Mouse (Mus musculus): ENCODE data around the gene Olfr1367. TPM values are rescaled to one million over a fixed set of nuclear protein-coding genes. Genes with fewer than 3 reads are reported as not detected.

Olfr1367 gene
- polyA plus RNA-seq (2015; fragmentation: Nextera tagmentation; extraction: Ambion mirVana): not detected in 2 replicates

DNA sequence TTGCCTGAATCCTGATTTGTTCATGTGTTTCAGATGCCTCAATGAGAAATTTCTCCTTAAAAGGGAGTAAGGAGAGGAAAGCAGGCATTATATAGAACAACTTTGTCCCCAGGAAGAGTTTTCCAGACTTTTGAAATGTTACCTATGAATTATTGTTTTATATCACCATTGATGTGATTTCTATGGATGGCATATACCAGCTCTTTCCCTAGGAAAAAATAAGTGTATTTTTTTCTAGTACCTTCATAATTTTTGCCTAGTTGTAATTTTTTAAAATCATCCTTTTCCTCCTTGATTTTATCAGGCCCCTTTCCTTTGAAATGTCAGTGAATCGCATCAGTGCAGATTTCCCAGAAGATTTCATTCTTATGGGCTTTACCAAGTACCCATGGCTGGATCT lies at the start of gene Olfr1367:
Gene Olfr1367, plus strand, starts transcription at position 301 of the 400 bp plus-strand sequence.
- no peak within 1 kb of the TSS for H3K4me2 ChIP-seq (replicated peaks)
- no peaks in the 10 kb centered on the region for H3K9me3 ChIP-seq
- H3K4me1 ChIP-seq: no peaks in the 10 kb centered on the region
- H3K27ac ChIP-seq (replicated peaks): no peak within 1 kb of the TSS
- no peaks in the 10 kb centered on the region for H3K36me3 ChIP-seq
- no peaks in the 10 kb centered on the region for H3K27me3 ChIP-seq
- H3K9ac ChIP-seq (replicated peaks): no peak within 1 kb of the TSS
- ATAC-seq (replicated peaks): no peak
- 91% methylated on average over 1 of the region's 1 CpGs for WGBS
- no peak within 1 kb of the TSS for H3K4me3 ChIP-seq

DNA sequence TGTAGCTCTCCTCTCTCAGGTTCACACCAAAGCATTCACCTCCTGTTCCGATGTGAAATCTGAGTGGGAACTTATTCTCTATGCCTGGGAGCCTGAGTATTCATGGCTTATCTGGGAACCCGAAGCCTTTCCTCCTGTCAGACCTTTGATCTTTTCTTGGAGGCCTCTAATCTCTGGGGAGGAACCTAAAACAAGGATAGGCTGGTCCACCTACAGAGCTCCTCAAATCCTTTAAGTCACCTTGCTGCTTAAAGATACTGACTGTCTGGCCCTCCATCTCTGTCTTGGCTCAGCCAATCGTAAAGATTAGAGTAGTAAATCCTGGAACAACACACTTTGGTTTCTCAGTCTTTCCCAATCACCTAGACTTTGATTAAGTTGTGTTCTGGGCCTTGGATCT lies 48.2 kb upstream of the Olfr1367 start:
- Histone ChIP-seq H3K36me3 (no peaks in the 10 kb centered on the region), H3K9ac (replicated peaks) (no peak overlapping the region), H3K4me3 (no peak overlapping the region), H3K27ac (replicated peaks) (no peak overlapping the region), H3K27me3 (no peaks in the 10 kb centered on the region), H3K9me3 (no peaks in the 10 kb centered on the region), H3K4me2 (replicated peaks) (no peak overlapping the region), H3K4me1 (no peaks in the 10 kb centered on the region)
- 34% methylated on average over 3 of the region's 3 CpGs for WGBS
- ATAC-seq (replicated peaks): no peak

DNA sequence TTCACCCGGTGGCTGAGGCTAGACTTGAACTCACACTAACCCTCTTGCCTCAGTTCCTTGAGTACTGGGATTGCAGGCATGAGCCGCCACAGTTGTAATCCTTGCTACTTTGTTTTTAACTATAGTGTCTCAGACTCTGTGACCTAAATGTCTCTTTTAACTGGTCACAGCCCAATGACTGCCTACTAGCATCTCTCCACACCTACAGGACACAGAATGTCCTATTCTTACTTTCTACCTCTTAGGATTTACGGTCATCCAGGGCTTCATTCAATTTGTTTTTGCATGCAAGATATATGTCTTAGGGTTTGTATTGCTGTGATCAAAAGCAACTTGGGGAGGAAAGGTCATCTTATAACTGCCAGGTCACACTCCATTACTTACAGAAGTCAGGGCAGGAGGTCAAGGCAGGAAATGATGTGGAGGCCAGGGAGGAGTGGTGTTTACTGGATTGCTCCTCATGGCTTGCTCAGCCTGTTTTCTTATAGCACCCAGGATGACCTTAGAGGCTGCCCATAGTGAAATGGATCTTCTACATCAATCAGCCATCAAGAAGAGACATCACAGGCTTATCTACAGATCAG lies 42.1 kb upstream of the Olfr1367 start:
- Histone ChIP-seq H3K4me1 (no peaks in the 10 kb centered on the region), H3K27ac (replicated peaks) (no peak overlapping the region), H3K9me3 (no peaks in the 10 kb centered on the region), H3K4me2 (replicated peaks) (no peak overlapping the region), H3K27me3 (no peaks in the 10 kb centered on the region), H3K36me3 (no peaks in the 10 kb centered on the region), H3K4me3 (no peak overlapping the region), H3K9ac (replicated peaks) (no peak overlapping the region)
- no peak for ATAC-seq (replicated peaks)
- WGBS: 85% methylated on average over 3 of the region's 3 CpGs

GRCm38 (mm10) chr13:21309788-21310187 lies 36.9 kb upstream of the Olfr1367 start:
- Histone ChIP-seq H3K9me3 (no peaks in the 10 kb centered on the region), H3K27me3 (no peaks in the 10 kb centered on the region), H3K36me3 (no peaks in the 10 kb centered on the region), H3K4me3 (no peak overlapping the region), H3K4me2 (replicated peaks) (no peak overlapping the region), H3K9ac (replicated peaks) (no peak overlapping the region), H3K4me1 (no peaks in the 10 kb centered on the region), H3K27ac (replicated peaks) (no peak overlapping the region)
- no peak for ATAC-seq (replicated peaks)
- WGBS: 64% methylated on average over 2 of the region's 2 CpGs

GRCm38 (mm10) chr13:21311926-21312325 lies 34.8 kb upstream of the Olfr1367 start, which contains the start of gene Gpx6:
Gene Gpx6, plus strand, starts transcription at chr13:21312125.
- no peak within 1 kb of the TSS for H3K4me2 ChIP-seq (replicated peaks)
- ATAC-seq (replicated peaks): no peak
- no peaks in the 10 kb centered on the region for H3K9me3 ChIP-seq
- H3K27ac ChIP-seq (replicated peaks): no peak within 1 kb of the TSS
- no peaks in the 10 kb centered on the region for H3K27me3 ChIP-seq
- no peaks in the 10 kb centered on the region for H3K4me1 ChIP-seq
- WGBS: 14% methylated on average over 3 of the region's 3 CpGs
- no peaks in the 10 kb centered on the region for H3K36me3 ChIP-seq
- no peak within 1 kb of the TSS for H3K4me3 ChIP-seq
- H3K9ac ChIP-seq (replicated peaks): no peak within 1 kb of the TSS

DNA sequence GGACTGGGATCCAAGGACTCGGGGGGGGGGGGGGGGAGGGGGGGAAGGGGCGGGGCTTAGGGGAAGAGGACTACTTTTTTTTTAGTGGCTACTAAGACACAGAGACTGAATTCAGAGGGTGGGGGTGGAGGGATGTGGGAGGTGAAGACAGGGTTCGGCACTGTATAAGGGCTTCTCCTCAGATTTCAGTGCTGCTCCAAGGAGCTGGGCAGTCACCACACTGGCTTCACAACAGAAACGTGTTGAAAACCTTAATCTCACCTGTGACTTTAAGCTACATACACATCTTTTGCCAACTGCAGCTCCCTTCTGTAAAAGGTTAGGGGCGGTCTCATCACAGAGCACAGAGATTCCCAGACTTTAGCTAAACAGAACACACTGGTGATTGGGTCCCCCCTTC lies 33.9 kb upstream of the Olfr1367 start:
- ATAC-seq (replicated peaks): no peak
- Histone ChIP-seq H3K4me3 (no peak overlapping the region), H3K9me3 (no peaks in the 10 kb centered on the region), H3K4me1 (no peaks in the 10 kb centered on the region), H3K9ac (replicated peaks) (no peak overlapping the region), H3K36me3 (no peaks in the 10 kb centered on the region), H3K27ac (replicated peaks) (no peak overlapping the region), H3K27me3 (no peaks in the 10 kb centered on the region), H3K4me2 (replicated peaks) (no peak overlapping the region)
- WGBS: 43% methylated on average over 4 of the region's 5 CpGs

DNA sequence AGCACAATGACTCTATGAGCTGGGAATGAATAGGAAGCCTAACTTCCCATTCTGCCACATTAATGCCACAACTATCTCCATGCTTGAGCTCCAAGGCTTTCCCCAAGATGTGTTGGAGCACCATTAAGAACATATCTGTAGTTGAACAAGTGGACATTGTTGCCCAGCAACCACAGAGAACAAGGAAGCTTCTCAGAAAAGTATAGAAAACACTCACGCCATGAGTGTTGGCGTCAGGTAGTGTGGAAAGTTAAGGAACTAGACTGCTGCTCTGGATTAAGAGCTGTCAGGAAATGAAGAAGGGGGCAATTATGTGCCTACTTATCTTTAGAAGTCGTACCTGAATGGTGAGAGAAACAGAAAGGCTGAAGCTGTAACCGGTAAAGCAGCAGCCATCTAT lies 32.8 kb upstream of the Olfr1367 start:
- no peak for ATAC-seq (replicated peaks)
- Histone ChIP-seq H3K27me3 (no peaks in the 10 kb centered on the region), H3K9me3 (no peaks in the 10 kb centered on the region), H3K4me3 (no peak overlapping the region), H3K9ac (replicated peaks) (no peak overlapping the region), H3K4me1 (no peaks in the 10 kb centered on the region), H3K36me3 (no peaks in the 10 kb centered on the region), H3K4me2 (replicated peaks) (no peak overlapping the region), H3K27ac (replicated peaks) (no peak overlapping the region)
- 85% methylated on average over 4 of the region's 4 CpGs for WGBS

DNA sequence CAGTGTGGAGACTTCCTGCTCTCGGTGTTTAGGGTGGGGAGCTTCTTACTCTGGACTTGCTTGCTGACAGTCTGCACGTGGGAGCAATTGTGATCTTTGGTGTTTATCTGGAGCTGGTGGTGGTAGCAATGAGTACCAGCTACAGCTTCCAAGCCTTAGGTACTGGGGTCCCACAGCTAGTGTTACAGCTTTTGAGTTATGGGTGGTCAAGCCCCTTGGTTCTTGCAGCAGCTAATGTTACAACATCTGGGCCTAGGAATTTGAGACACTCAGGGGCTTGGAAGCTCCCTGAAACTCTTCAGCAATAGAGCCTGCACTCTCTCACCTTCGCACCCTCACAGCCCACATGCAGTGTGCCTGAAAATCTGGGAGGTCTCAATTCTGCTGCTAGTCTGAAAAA lies 26.4 kb upstream of the Olfr1367 start:
- no peaks in the 10 kb centered on the region for H3K4me1 ChIP-seq
- H3K27ac ChIP-seq (replicated peaks): no peak overlapping the region
- 80% methylated on average over 3 of the region's 3 CpGs for WGBS
- H3K4me2 ChIP-seq (replicated peaks): no peak overlapping the region
- ATAC-seq (replicated peaks): no peak
- no peaks in the 10 kb centered on the region; the same call in 1 of the 2 replicates for H3K27me3 ChIP-seq
- no peak overlapping the region for H3K4me3 ChIP-seq
- H3K9me3 ChIP-seq: no peaks in the 10 kb centered on the region
- no peak overlapping the region for H3K9ac ChIP-seq (replicated peaks)
- H3K36me3 ChIP-seq: no peaks in the 10 kb centered on the region

GRCm38 (mm10) chr13:21321890-21322494 lies 24.7 kb upstream of the Olfr1367 start:
- H3K27me3 ChIP-seq: no peaks in the 10 kb centered on the region; the same call in 1 of the 2 replicates
- H3K36me3 ChIP-seq: no peaks in the 10 kb centered on the region
- no peak overlapping the region for H3K9ac ChIP-seq (replicated peaks)
- WGBS: 2% methylated on average over 18 of the region's 18 CpGs
- H3K4me2 ChIP-seq (replicated peaks): peak overlapping the region; percentile 41
- H3K4me3 ChIP-seq: peak overlapping the region; percentile 28
- H3K27ac ChIP-seq (replicated peaks): no peak overlapping the region
- ATAC-seq (replicated peaks): no peak
- no peaks in the 10 kb centered on the region for H3K9me3 ChIP-seq
- H3K4me1 ChIP-seq: 0 out of 2 replicates have a peak, but pooled peaks cover 6% of the 10 kb centered on the region

DNA sequence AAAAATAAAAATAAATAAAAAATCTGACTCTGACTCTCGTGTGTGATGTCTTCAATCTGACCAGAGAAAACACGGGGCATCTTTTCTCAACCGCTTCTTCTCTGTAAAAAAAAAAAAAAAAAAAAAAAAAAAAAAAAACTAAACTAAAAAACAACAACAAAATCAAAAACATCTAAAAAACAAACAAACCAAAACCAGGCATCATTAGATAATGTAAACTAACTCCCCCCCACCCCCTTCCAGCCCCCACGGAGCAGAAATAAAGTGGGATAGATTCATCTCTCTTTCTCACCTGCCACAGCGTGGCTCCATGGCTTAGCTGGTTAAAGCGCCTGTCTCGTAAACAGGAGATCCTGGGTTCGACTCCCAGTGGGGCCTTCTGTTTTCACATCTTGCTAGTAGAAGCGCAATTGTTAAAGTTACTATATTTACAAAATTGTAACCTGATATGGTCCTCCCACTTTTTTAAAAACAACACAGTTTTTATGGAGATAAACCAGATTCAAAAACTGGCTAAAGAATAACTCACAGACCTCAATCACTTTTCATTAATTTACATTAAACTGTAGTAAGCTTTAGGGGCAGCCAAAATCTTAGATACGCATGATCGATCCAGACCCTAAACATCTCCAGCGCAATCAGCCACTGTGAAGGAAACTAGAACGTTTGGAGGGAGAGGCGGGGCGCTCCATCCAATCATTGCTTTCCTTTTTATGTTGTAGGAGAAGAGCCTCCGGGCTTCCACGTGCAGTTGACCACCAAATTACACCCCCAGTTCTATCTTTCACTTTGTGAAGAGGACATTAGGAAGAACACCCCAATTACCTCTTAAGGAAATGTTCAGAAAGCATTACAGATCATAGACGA lies 24.0 kb upstream of the Olfr1367 start:
- H3K4me3 ChIP-seq: peak overlapping the region; percentile 28
- no peaks in the 10 kb centered on the region for H3K9me3 ChIP-seq
- no peak overlapping the region for H3K27ac ChIP-seq (replicated peaks)
- H3K4me1 ChIP-seq: peaks cover 13% of the 10 kb centered on the region
- H3K4me2 ChIP-seq (replicated peaks): peak overlapping the region; percentile 41
- H3K27me3 ChIP-seq: no peaks in the 10 kb centered on the region; the same call in 1 of the 2 replicates
- no peak overlapping the region for H3K9ac ChIP-seq (replicated peaks)
- ATAC-seq (replicated peaks): no peak
- no peaks in the 10 kb centered on the region for H3K36me3 ChIP-seq
- WGBS: 12% methylated on average over 18 of the region's 18 CpGs

DNA sequence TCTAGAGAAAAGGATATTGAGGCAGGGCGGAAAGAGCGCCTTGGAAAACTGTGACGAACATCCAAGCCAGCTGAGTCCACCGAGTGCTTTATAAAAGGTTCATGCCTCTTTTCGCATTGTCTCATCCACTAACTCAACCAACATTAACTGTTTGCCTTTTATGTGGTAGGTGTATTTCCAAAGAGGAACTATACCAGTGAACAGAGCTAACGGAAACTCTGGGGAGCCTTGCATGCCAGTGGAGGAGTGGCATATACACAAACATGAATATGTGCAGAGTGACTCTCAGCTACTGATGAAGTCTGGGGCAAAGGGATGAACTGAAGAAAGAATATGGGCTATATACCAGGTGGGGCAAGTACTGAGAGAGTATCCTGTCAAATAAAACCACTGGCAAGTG lies 23.3 kb upstream of the Olfr1367 start:
- Histone ChIP-seq H3K4me1 (peaks cover 13% of the 10 kb centered on the region), H3K36me3 (no peaks in the 10 kb centered on the region), H3K27me3 (no peaks in the 10 kb centered on the region; the same call in 1 of the 2 replicates), H3K27ac (replicated peaks) (no peak overlapping the region), H3K9me3 (no peaks in the 10 kb centered on the region), H3K4me2 (replicated peaks) (peak overlapping the region; percentile 41), H3K4me3 (no peak overlapping the region), H3K9ac (replicated peaks) (no peak overlapping the region)
- ATAC-seq (replicated peaks): no peak
- 61% methylated on average over 6 of the region's 6 CpGs for WGBS

- WGBS: 9% methylated on average over 4 of the region's 4 CpGs
- Histone ChIP-seq H3K4me3 (peak overlapping the region; percentile 39), H3K9ac (replicated peaks) (no peak overlapping the region), H3K4me2 (replicated peaks) (peak overlapping the region; percentile 44), H3K27me3 (no peaks in the 10 kb centered on the region; the same call in 1 of the 2 replicates), H3K27ac (replicated peaks) (no peak overlapping the region), H3K9me3 (no peaks in the 10 kb centered on the region), H3K36me3 (no peaks in the 10 kb centered on the region), H3K4me1 (peaks cover 13% of the 10 kb centered on the region)
- ATAC-seq (replicated peaks): 0 out of 2 replicates have a peak, but pooled peaks have one; percentile 16
Observed at GRCm38 (mm10) chr13:21326191-21326590, 20.5 kb upstream of the Olfr1367 start.

Measured in forebrain, embryonic 15.5 days (tissue).